Comparison of ENCODE assay signal across 8 mouse cellular contexts in genomic region chr9:65630631-65631353, GRCm38 (mm10). TPM values are rescaled to one million over a fixed set of nuclear protein-coding genes. Genes with fewer than 3 reads are reported as not detected.
DNase-seq lines count a peak whose midpoint lies in the region; ATAC-seq and TF ChIP-seq lines count a peak whose summit lies in the region.

No protein-coding gene starts in this region.

- H3K27ac ChIP-seq in thymus, adult 2 months (ENCODE audit: control insufficient read depth, insufficient read depth, low read length): no peak overlapping the region
- peak overlapping the region; percentile 91 for H3K27ac ChIP-seq in heart, embryonic 15.5 days
- H3K27ac ChIP-seq in testis, adult 2 months (ENCODE audit: control insufficient read depth, insufficient read depth, low read depth, low read length): peak overlapping the region; percentile 19

- peaks cover 15% of the 10 kb centered on the region for H3K4me1 ChIP-seq in thymus, adult 2 months (replicated peaks; ENCODE audit: control insufficient read depth, insufficient read depth, low read length)
- H3K4me1 ChIP-seq in heart, embryonic 15.5 days (replicated peaks): peaks cover 21% of the 10 kb centered on the region; the same call in 1 of the 2 replicates
- peaks cover 54% of the 10 kb centered on the region for H3K4me1 ChIP-seq in megakaryocyte, embryonic 14.5 days
- peaks cover 16% of the 10 kb centered on the region for H3K4me1 ChIP-seq in testis, adult 2 months (ENCODE audit: control insufficient read depth, insufficient read depth, low read length)

- peak overlapping the region; percentile 83 for H3K4me2 ChIP-seq in heart, embryonic 15.5 days

- TF ChIP-seq CTCF in thymus, adult 2 months (IDR thresholded peaks at IDR 0.05; ENCODE audit: borderline replicate concordance, control insufficient read depth, extremely low read depth, insufficient read depth, low read length, poor library complexity): 0 out of 2 replicates have a peak, but pooled peaks have one; percentile 11
- TF ChIP-seq CTCF in testis, adult 2 months (IDR thresholded peaks at IDR 0.05; ENCODE audit: control insufficient read depth, insufficient read depth, insufficient replicate concordance, low read depth, low read length): no peak

- H3K4me3 ChIP-seq in thymus, adult 2 months (ENCODE audit: control insufficient read depth, insufficient read depth, low read length): peak overlapping the region; percentile 60
- H3K4me3 ChIP-seq in heart, embryonic 15.5 days: peak overlapping the region; percentile 83
- peak overlapping the region; percentile 92 for H3K4me3 ChIP-seq in megakaryocyte, embryonic 14.5 days (replicated peaks)
- peak overlapping the region; percentile 91 for H3K4me3 ChIP-seq in testis, adult 2 months (ENCODE audit: control insufficient read depth, low read depth, low read length)

- H3K9me3 ChIP-seq in heart, embryonic 15.5 days (replicated peaks): no peaks in the 10 kb centered on the region
- no peaks in the 10 kb centered on the region for H3K9me3 ChIP-seq in megakaryocyte, embryonic 14.5 days

- TF ChIP-seq POLR2A in thymus, adult 2 months (IDR thresholded peaks at IDR 0.05; ENCODE audit: control insufficient read depth, extremely low read depth, insufficient read depth, low read length, poor library complexity): no peak
- no peak for TF ChIP-seq POLR2A in testis, adult 2 months (IDR thresholded peaks at IDR 0.05; ENCODE audit: control insufficient read depth, low read depth, low read length)

- peaks cover 27% of the 10 kb centered on the region for H3K27me3 ChIP-seq in thymus, adult 2 months (ENCODE audit: control insufficient read depth, insufficient read depth, low read length)
- H3K27me3 ChIP-seq in heart, embryonic 15.5 days: no peaks in the 10 kb centered on the region
- H3K27me3 ChIP-seq in megakaryocyte, embryonic 14.5 days (replicated peaks): peaks cover 22% of the 10 kb centered on the region
- peaks cover 2% of the 10 kb centered on the region; the same call in 1 of the 2 replicates for H3K27me3 ChIP-seq in testis, adult 2 months (ENCODE audit: control insufficient read depth, insufficient read depth, low read length)

- peak overlapping the region; percentile 86 for H3K9ac ChIP-seq in heart, embryonic 15.5 days

- peak; percentile 56 for ATAC-seq in heart, embryonic 15.5 days (replicated peaks; ENCODE audit: insufficient number of reproducible peaks, insufficient read depth, low FRiP score, low read depth)

- WGBS in thymus, adult 2 months: 4% methylated on average over 76 of the region's 78 CpGs
- 1% methylated on average over 49 of the region's 78 CpGs for WGBS in heart, embryonic 15.5 days

- H3K36me3 ChIP-seq in thymus, adult 2 months (ENCODE audit: control insufficient read depth, insufficient read depth, low read length): no peaks in the 10 kb centered on the region
- no peaks in the 10 kb centered on the region for H3K36me3 ChIP-seq in heart, embryonic 15.5 days
- H3K36me3 ChIP-seq in megakaryocyte, embryonic 14.5 days (replicated peaks; ENCODE audit: low read length): peaks cover 23% of the 10 kb centered on the region
- H3K36me3 ChIP-seq in testis, adult 2 months (ENCODE audit: control insufficient read depth, insufficient read depth, low read length): no peaks in the 10 kb centered on the region

- peak; percentile 28 for DNase-seq in thymus, adult 2 months
- no peak for DNase-seq in thymus, postnatal 36 days
- DNase-seq in embryo, embryonic 11.5 days (ENCODE audit: low read depth, low spot score): peak; percentile 30
- peak; percentile 77 for DNase-seq in kidney, postnatal 10 days
- DNase-seq in cerebellum, adult 9-11 months: no peak

RNA-seq across cellular contexts. Expression of gene Rbpms2, which starts 1.3 kb away (rescaled TPM):
- polyA plus RNA-seq in thymus, adult 2 months (2012; rRNA removed): 10.5 and 11.5 TPM in 2 replicates
- 90.2 and 98.2 TPM in 2 replicates for polyA plus RNA-seq in heart, embryonic 15.5 days (2015; fragmentation: Nextera tagmentation; extraction: Ambion mirVana)
- 500 and 536 TPM in 2 replicates for polyA plus RNA-seq in megakaryocyte, embryonic 14.5 days (2012; ENCODE audit: insufficient read depth, low replicate concordance)
- polyA plus RNA-seq in testis, adult 2 months (2012; rRNA removed): 11.5 and 14.1 TPM in 2 replicates

RNA-seq across cellular contexts. Expression of gene Oaz2, which starts 37.0 kb away (rescaled TPM):
- polyA plus RNA-seq in thymus, adult 2 months (2012; rRNA removed): 58.6 and 68.1 TPM in 2 replicates
- polyA plus RNA-seq in heart, embryonic 15.5 days (2015; fragmentation: Nextera tagmentation; extraction: Ambion mirVana): 258 and 293 TPM in 2 replicates
- 27.7 and 31.8 TPM in 2 replicates for polyA plus RNA-seq in megakaryocyte, embryonic 14.5 days (2012; ENCODE audit: insufficient read depth, low replicate concordance)
- polyA plus RNA-seq in testis, adult 2 months (2012; rRNA removed): 147 and 148 TPM in 2 replicates

RNA-seq across cellular contexts. Expression of gene Pif1, which starts 43.8 kb away (rescaled TPM):
- 37.5 and 55.4 TPM in 2 replicates for polyA plus RNA-seq in thymus, adult 2 months (2012; rRNA removed)
- 9.8 and 12.8 TPM in 2 replicates for polyA plus RNA-seq in heart, embryonic 15.5 days (2015; fragmentation: Nextera tagmentation; extraction: Ambion mirVana)
- 3.9 and 6.9 TPM in 2 replicates for polyA plus RNA-seq in megakaryocyte, embryonic 14.5 days (2012; ENCODE audit: insufficient read depth, low replicate concordance)
- 0.40 and 0.79 TPM in 2 replicates for polyA plus RNA-seq in testis, adult 2 months (2012; rRNA removed)

RNA-seq across cellular contexts. Expression of gene Plekho2, which starts 51.0 kb away (rescaled TPM):
- 37.9 and 38.8 TPM in 2 replicates for polyA plus RNA-seq in thymus, adult 2 months (2012; rRNA removed)
- polyA plus RNA-seq in heart, embryonic 15.5 days (2015; fragmentation: Nextera tagmentation; extraction: Ambion mirVana): 9.8 and 14.8 TPM in 2 replicates
- polyA plus RNA-seq in megakaryocyte, embryonic 14.5 days (2012; ENCODE audit: insufficient read depth, low replicate concordance): 198 and 329 TPM in 2 replicates
- polyA plus RNA-seq in testis, adult 2 months (2012; rRNA removed): 67.0 and 72.5 TPM in 2 replicates

Comparison
In these comparisons a context has a peak if more than half of its experiments do, and no peak if none do; other contexts are left out.
1. DNase-seq: peak in thymus, adult 2 months (single experiment), embryo, embryonic 11.5 days (single experiment) and kidney, postnatal 10 days (single experiment); none in thymus, postnatal 36 days (0 of 2) and cerebellum, adult 9-11 months (single experiment).
2. Peak in every context shown above with its lines, with median percentiles within 50 percentile points of each other: H3K4me3 ChIP-seq.